ENCODE assay signal across 9 mouse cellular contexts in genomic region chr7:80203638-80204096, GRCm38 (mm10). TPM values are rescaled to one million over a fixed set of nuclear protein-coding genes. Genes with fewer than 3 reads are reported as not detected.
DNase-seq lines count a peak whose midpoint lies in the region; ATAC-seq and TF ChIP-seq lines count a peak whose summit lies in the region.
"Had no signal": no experiment of that assay in that cellular context is flagged by ENCODE, and none has a peak within 500 bp of the region (broad histone marks: within the 10 kb centered on the region; RNA-seq: fewer than 3 reads in every experiment).

No protein-coding gene starts in this region.

- H3K27ac ChIP-seq in heart, adult 2 months, result no peak overlapping the region
- H3K27ac ChIP-seq in brown adipose tissue, adult 24 weeks (replicated peaks; ENCODE audit: low read depth, low read length), result peak overlapping the region; percentile 61
- H3K27ac ChIP-seq in neural tube, embryonic 14.5 days (ENCODE audit: low read depth, low read length), result peak overlapping the region; percentile 40; the same call in 1 of the 2 replicates
- H3K27ac ChIP-seq in kidney, embryonic 14.5 days (ENCODE audit: low read depth, low read length), result no peak overlapping the region

- DNase-seq in heart, adult 11 months, result peak; percentile 93
- no peak for DNase-seq in heart, adult 2 months
- peak; percentile 61 for DNase-seq in liver
- no peak for DNase-seq in layer of hippocampus, adult 9-10 months (ENCODE audit: low spot score)
- DNase-seq in gastrocnemius, postnatal 36 days, result no peak
- DNase-seq: heart, postnatal 4 days had no signal

- ATAC-seq in neural tube, embryonic 14.5 days (ENCODE audit: low read depth), result no peak
- ATAC-seq in kidney, embryonic 14.5 days (ENCODE audit: low FRiP score, low TSS enrichment), result no peak

- peaks cover 10% of the 10 kb centered on the region for H3K4me1 ChIP-seq in heart, adult 2 months (ENCODE audit: control insufficient read depth, insufficient read depth, low read length)
- H3K4me1 ChIP-seq in brown adipose tissue, adult 24 weeks (ENCODE audit: control insufficient read depth, insufficient read depth, insufficient read length, low read length), result peaks cover 49% of the 10 kb centered on the region
- peaks cover 49% of the 10 kb centered on the region for H3K4me1 ChIP-seq in neural tube, embryonic 14.5 days (ENCODE audit: control insufficient read depth, insufficient read depth, low read length)
- H3K4me1 ChIP-seq in kidney, embryonic 14.5 days (ENCODE audit: control insufficient read depth, insufficient read depth, low read length), result peaks cover 54% of the 10 kb centered on the region

- no peak for TF ChIP-seq POLR2A in heart, adult 2 months (IDR thresholded peaks at IDR 0.05; ENCODE audit: insufficient read depth, low read depth, low read length)

- no peak overlapping the region for H3K4me3 ChIP-seq in heart, adult 2 months
- no peak overlapping the region for H3K4me3 ChIP-seq in brown adipose tissue, adult 24 weeks (ENCODE audit: insufficient read depth, low read depth, low read length)
- H3K4me3 ChIP-seq in neural tube, embryonic 14.5 days (ENCODE audit: low read depth, low read length), result no peak overlapping the region
- H3K4me3 ChIP-seq in kidney, embryonic 14.5 days (ENCODE audit: low read length), result no peak overlapping the region

- no peaks in the 10 kb centered on the region for H3K79me2 ChIP-seq in heart, adult 2 months (replicated peaks; ENCODE audit: control insufficient read depth, insufficient read depth, low read length)

- no peaks in the 10 kb centered on the region for H3K36me3 ChIP-seq in heart, adult 2 months (ENCODE audit: control insufficient read depth, insufficient read depth, low read length)
- no peaks in the 10 kb centered on the region for H3K36me3 ChIP-seq in neural tube, embryonic 14.5 days (ENCODE audit: control insufficient read depth, insufficient read depth, low read length)
- 0 out of 2 replicates have a peak, but pooled peaks cover 3% of the 10 kb centered on the region for H3K36me3 ChIP-seq in kidney, embryonic 14.5 days (ENCODE audit: control insufficient read depth, insufficient read depth, low read length)

- no peak overlapping the region for H3K4me2 ChIP-seq in neural tube, embryonic 14.5 days (ENCODE audit: low read depth, low read length)
- no peak overlapping the region for H3K4me2 ChIP-seq in kidney, embryonic 14.5 days (replicated peaks; ENCODE audit: low read depth, low read length)

- WGBS in heart, adult 2 months, result 56% methylated on average over 12 of the region's 12 CpGs
- WGBS in neural tube, embryonic 14.5 days, result 41% methylated on average over 12 of the region's 12 CpGs
- WGBS in kidney, embryonic 14.5 days, result 41% methylated on average over 12 of the region's 12 CpGs

- no peak for TF ChIP-seq CTCF in heart, adult 2 months (IDR thresholded peaks at IDR 0.05)

- TF ChIP-seq EP300 in heart, adult 2 months (IDR thresholded peaks at IDR 0.05; ENCODE audit: insufficient read depth, low read depth, low read length), result no peak

- H3K9ac ChIP-seq in heart, adult 2 months (ENCODE audit: low read depth, low read length), result no peak overlapping the region
- H3K9ac ChIP-seq in neural tube, embryonic 14.5 days (replicated peaks; ENCODE audit: low read depth, low read length), result no peak overlapping the region
- H3K9ac ChIP-seq in kidney, embryonic 14.5 days (ENCODE audit: low read depth, low read length), result no peak overlapping the region; the same call in 1 of the 2 replicates

- no peaks in the 10 kb centered on the region for H3K9me3 ChIP-seq in neural tube, embryonic 14.5 days (ENCODE audit: control insufficient read depth, low read length)
- H3K9me3 ChIP-seq in kidney, embryonic 14.5 days (ENCODE audit: control insufficient read depth, low read length), result no peaks in the 10 kb centered on the region

- H3K27me3 ChIP-seq in heart, adult 2 months (ENCODE audit: control insufficient read depth, insufficient read depth, low read length), result no peaks in the 10 kb centered on the region
- no peaks in the 10 kb centered on the region for H3K27me3 ChIP-seq in neural tube, embryonic 14.5 days (ENCODE audit: control insufficient read depth, insufficient read depth, low read length)
- no peaks in the 10 kb centered on the region for H3K27me3 ChIP-seq in kidney, embryonic 14.5 days (ENCODE audit: control insufficient read depth, insufficient read depth, low read length)

- intact Hi-C loops in heart, adult 2 months (cut with DNase I), result no loop called here
- intact Hi-C loops in gastrocnemius, postnatal 36 days (cut with DNase I), result no loop called here

RNA-seq across cellular contexts. Expression of gene Sema4b, which starts 17.0 kb away (rescaled TPM):
- total RNA-seq in heart, adult 2 months (2021), result 10 to 100 TPM; 10.5 to 11.4 TPM
- 10.5 and 12.3 TPM in 2 replicates for polyA plus RNA-seq in heart, adult 2 months (2012; rRNA removed)
- polyA plus RNA-seq in brown adipose tissue, adult 24 weeks (2012; ENCODE audit: insufficient read depth, insufficient read length, missing spikeins), result 13.1 and 15.1 TPM in 2 replicates
- polyA plus RNA-seq in neural tube, embryonic 14.5 days (2014; fragmentation: Nextera tagmentation; extraction: Ambion mirVana), result 18.7 and 25.7 TPM in 2 replicates
- 13.0 and 19.9 TPM in 2 replicates for polyA plus RNA-seq in kidney, embryonic 14.5 days (2014; fragmentation: Nextera tagmentation; extraction: Ambion mirVana)
- 1 to 10 TPM; 1.6 TPM for total RNA-seq in gastrocnemius, postnatal 36 days (2021)

RNA-seq across cellular contexts. Expression of gene Cib1, which starts 28.9 kb away (rescaled TPM):
- total RNA-seq in heart, adult 2 months (2021), result 10 to 100 TPM; 14.1 to 16.1 TPM
- polyA plus RNA-seq in heart, adult 2 months (2012; rRNA removed), result 35.1 and 38.4 TPM in 2 replicates
- 56.7 and 63.4 TPM in 2 replicates for polyA plus RNA-seq in brown adipose tissue, adult 24 weeks (2012; ENCODE audit: insufficient read depth, insufficient read length, missing spikeins)
- polyA plus RNA-seq in neural tube, embryonic 14.5 days (2014; fragmentation: Nextera tagmentation; extraction: Ambion mirVana), result 26.4 and 38.0 TPM in 2 replicates
- 100 and 139 TPM in 2 replicates for polyA plus RNA-seq in kidney, embryonic 14.5 days (2014; fragmentation: Nextera tagmentation; extraction: Ambion mirVana)
- total RNA-seq in gastrocnemius, postnatal 36 days (2021), result 1 to 10 TPM; 4.9 to 8.2 TPM

RNA-seq across cellular contexts. Expression of gene Gdpgp1, which starts 29.0 kb away (rescaled TPM):
- total RNA-seq in heart, adult 2 months (2021), result 1 to 10 TPM; 1.5 to 2.2 TPM
- 1.4 and 1.5 TPM in 2 replicates for polyA plus RNA-seq in heart, adult 2 months (2012; rRNA removed)
- polyA plus RNA-seq in brown adipose tissue, adult 24 weeks (2012; ENCODE audit: insufficient read depth, insufficient read length, missing spikeins), result 0.71 and 2.9 TPM in 2 replicates
- 4.5 and 5.3 TPM in 2 replicates for polyA plus RNA-seq in neural tube, embryonic 14.5 days (2014; fragmentation: Nextera tagmentation; extraction: Ambion mirVana)
- 3.3 and 5.3 TPM in 2 replicates for polyA plus RNA-seq in kidney, embryonic 14.5 days (2014; fragmentation: Nextera tagmentation; extraction: Ambion mirVana)
- under 1 TPM; 0.69 to 0.79 TPM for total RNA-seq in gastrocnemius, postnatal 36 days (2021)

RNA-seq across cellular contexts. Expression of gene Ttll13, which starts 42.5 kb away (rescaled TPM):
- under 1 TPM; 0.23 to 0.39 TPM for total RNA-seq in heart, adult 2 months (2021)
- polyA plus RNA-seq in heart, adult 2 months (2012; rRNA removed), result 0.20 and 0.23 TPM in 2 replicates
- polyA plus RNA-seq in brown adipose tissue, adult 24 weeks (2012; ENCODE audit: insufficient read depth, insufficient read length, missing spikeins), result not detected in 2 replicates
- 3.1 and 4.2 TPM in 2 replicates for polyA plus RNA-seq in neural tube, embryonic 14.5 days (2014; fragmentation: Nextera tagmentation; extraction: Ambion mirVana)
- 0.47 and 1.7 TPM in 2 replicates for polyA plus RNA-seq in kidney, embryonic 14.5 days (2014; fragmentation: Nextera tagmentation; extraction: Ambion mirVana)
- under 1 TPM; 0.17 to 0.33 TPM for total RNA-seq in gastrocnemius, postnatal 36 days (2021)

RNA-seq across cellular contexts. Expression of gene Ngrn, which starts 57.3 kb away (rescaled TPM):
- total RNA-seq in heart, adult 2 months (2021), result 10 to 100 TPM; 22.9 to 27.2 TPM
- polyA plus RNA-seq in heart, adult 2 months (2012; rRNA removed), result 16.8 and 26.2 TPM in 2 replicates
- polyA plus RNA-seq in brown adipose tissue, adult 24 weeks (2012; ENCODE audit: insufficient read depth, insufficient read length, missing spikeins), result 26.1 and 27.5 TPM in 2 replicates
- 66.2 and 70.2 TPM in 2 replicates for polyA plus RNA-seq in neural tube, embryonic 14.5 days (2014; fragmentation: Nextera tagmentation; extraction: Ambion mirVana)
- polyA plus RNA-seq in kidney, embryonic 14.5 days (2014; fragmentation: Nextera tagmentation; extraction: Ambion mirVana), result 44.8 and 49.7 TPM in 2 replicates
- 10 to 100 TPM; 16.8 to 20.4 TPM for total RNA-seq in gastrocnemius, postnatal 36 days (2021)

Comparison
In these comparisons a context has a peak if more than half of its experiments do, and no peak if none do; other contexts are left out.
1. DNase-seq: peak in heart, adult 11 months (single experiment) and liver (single experiment); none in heart, adult 2 months (0 of 2), layer of hippocampus, adult 9-10 months (single experiment) and gastrocnemius, postnatal 36 days (0 of 2).
2. H3K27ac ChIP-seq: peak in brown adipose tissue, adult 24 weeks (single experiment) and neural tube, embryonic 14.5 days (single experiment); none in heart, adult 2 months (single experiment) and kidney, embryonic 14.5 days (single experiment).